Mouse (Mus musculus) heart, embryonic 13.5 days (tissue): ENCODE measurements around the gene Arhgap17. TPM values are rescaled to one million over a fixed set of nuclear protein-coding genes. Genes with fewer than 3 reads are reported as not detected.

Experiments used
- ATAC-seq: fragments of 200-750 bp; cut with Nextera tagmentation; 2 replicates; pipeline ENCODE4 v1.8.0; 2017; ENCODE audit warnings: moderate TSS enrichment; ENCODE audit not compliant: insufficient number of reproducible peaks, low FRiP score, low TSS enrichment; ENCODE audit errors: extremely low read depth
- H3K27ac ChIP-seq: fragments of 300-500 bp; sonication (generic); replicated peaks from 2 replicates; pipeline ENCODE4 v1.5.1; 2015; ENCODE audit warnings: moderate library complexity, mild to moderate bottlenecking, inconsistent platforms
- H3K27me3 ChIP-seq: fragments of 300-500 bp; sonication (generic); replicated peaks from 2 replicates; pipeline ENCODE4 v1.6.1; 2015; ENCODE audit warnings: mild to moderate bottlenecking, inconsistent platforms
- H3K36me3 ChIP-seq: fragments of 300-500 bp; sonication (generic); 2 replicates; pipeline ENCODE4 v1.6.1; 2015; ENCODE audit warnings: mild to moderate bottlenecking, inconsistent platforms
- H3K4me1 ChIP-seq: fragments of 300-500 bp; sonication (generic); 2 replicates; pipeline ENCODE4 v1.6.1; 2015; ENCODE audit warnings: inconsistent platforms
- H3K4me2 ChIP-seq: fragments of 300-500 bp; sonication (generic); 2 replicates; pipeline ENCODE4 v1.6.1; 2015; ENCODE audit warnings: inconsistent platforms, mild to moderate bottlenecking, moderate library complexity
- H3K4me3 ChIP-seq: fragments of 300-500 bp; sonication (generic); 2 replicates; pipeline ENCODE4 v1.5.1; 2015; ENCODE audit warnings: moderate library complexity, mild to moderate bottlenecking, inconsistent platforms
- H3K9ac ChIP-seq: fragments of 300-500 bp; sonication (generic); 2 replicates; pipeline ENCODE4 v1.6.1; 2015; ENCODE audit warnings: inconsistent platforms, mild to moderate bottlenecking, moderate library complexity
- H3K9me3 ChIP-seq: fragments of 300-500 bp; sonication (generic); 2 replicates; pipeline ENCODE4 v1.6.1; 2016; ENCODE audit warnings: inconsistent platforms
- WGBS: fragments of 180-500 bp; shearing (Covaris S2); methylation state at CpG from one replicate; pipeline ENCODE4 v1.1.7; 2015; ENCODE audit warnings: mixed read lengths; 5-methylcytosine and 5-hydroxymethylcytosine counted together
- polyA plus RNA-seq: library from polyadenylated mRNA; unstranded; fragments of >200 nt; fragmentation: Nextera tagmentation; extraction: Ambion mirVana; gene quantifications from 2 replicates; pipeline ENCODE4 v1.2.1, GENCODE M21; 2015

The Arhgap17 gene
- polyA plus RNA-seq, 1 experiment from 2014 or later, result 17.5 TPM

DNA sequence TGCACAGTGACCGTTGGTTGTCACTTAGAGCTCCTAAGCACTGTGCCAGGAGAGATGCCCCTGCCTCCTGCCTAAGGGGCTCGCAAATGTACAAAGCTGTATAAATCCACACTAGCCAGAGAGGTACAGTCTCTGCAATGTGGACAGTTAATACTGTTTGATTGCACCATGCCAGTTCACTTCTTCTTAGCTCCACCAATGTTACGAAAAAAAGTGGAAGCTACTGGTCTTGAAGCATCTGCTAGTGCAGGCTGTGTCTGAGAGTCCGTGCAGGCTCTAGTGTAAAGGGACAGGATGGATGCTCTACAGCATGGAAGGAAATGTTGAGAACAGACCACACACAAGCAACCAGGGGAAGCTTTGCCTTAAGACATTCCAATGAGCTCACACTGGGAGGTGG is 93.1 kb downstream of the Arhgap17 start:
- 88% methylated on average over 4 of the region's 4 CpGs for WGBS

DNA sequence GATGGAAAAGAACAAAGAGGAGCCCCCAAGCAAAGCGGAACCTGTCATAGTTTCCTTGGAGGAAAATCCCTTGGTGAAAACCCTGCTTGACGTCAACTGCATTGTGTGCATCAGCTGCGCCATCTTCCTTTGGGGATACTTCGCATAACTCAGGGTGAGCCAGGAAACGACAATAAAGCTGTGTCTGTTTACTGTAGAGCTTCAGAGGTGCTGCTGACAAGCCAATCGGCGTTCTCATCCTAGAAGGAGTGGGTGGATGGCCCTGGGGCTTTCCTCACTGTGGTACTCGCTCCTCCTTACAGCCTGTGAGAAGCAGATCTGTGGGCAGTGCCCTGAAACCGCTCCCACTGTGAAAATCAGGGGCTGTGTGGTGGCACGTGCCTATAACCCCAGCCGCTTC is 96.7 kb downstream of the Arhgap17 start:
- whole genome bisulfite sequencing, result 44% methylated on average over 11 of the region's 11 CpGs
- Histone ChIP-seq H3K4me1 (0 out of 2 replicates have a peak, but pooled peaks cover 2% of the 10 kb centered on the region), H3K27me3 (no peaks in the 10 kb centered on the region), H3K36me3 (peaks cover 11% of the 10 kb centered on the region), H3K27ac (no peak overlapping the region), H3K9me3 (no peaks in the 10 kb centered on the region), H3K4me2 (no peak overlapping the region), H3K4me3 (no peak overlapping the region), H3K9ac (no peak overlapping the region)
- ATAC-seq, result no peak

More for the DNA sequence above, 93.1 kb downstream of the Arhgap17 start:
- no peak overlapping the region for H3K9ac ChIP-seq
- H3K9me3 ChIP-seq, result no peaks in the 10 kb centered on the region
- 0 out of 2 replicates have a peak, but pooled peaks cover 2% of the 10 kb centered on the region for H3K4me1 ChIP-seq
- H3K4me2 ChIP-seq, result no peak overlapping the region
- H3K27ac ChIP-seq, result no peak overlapping the region
- ATAC-seq, result no peak
- no peak overlapping the region for H3K4me3 ChIP-seq
- no peaks in the 10 kb centered on the region for H3K27me3 ChIP-seq
- H3K36me3 ChIP-seq, result peaks cover 42% of the 10 kb centered on the region

DNA sequence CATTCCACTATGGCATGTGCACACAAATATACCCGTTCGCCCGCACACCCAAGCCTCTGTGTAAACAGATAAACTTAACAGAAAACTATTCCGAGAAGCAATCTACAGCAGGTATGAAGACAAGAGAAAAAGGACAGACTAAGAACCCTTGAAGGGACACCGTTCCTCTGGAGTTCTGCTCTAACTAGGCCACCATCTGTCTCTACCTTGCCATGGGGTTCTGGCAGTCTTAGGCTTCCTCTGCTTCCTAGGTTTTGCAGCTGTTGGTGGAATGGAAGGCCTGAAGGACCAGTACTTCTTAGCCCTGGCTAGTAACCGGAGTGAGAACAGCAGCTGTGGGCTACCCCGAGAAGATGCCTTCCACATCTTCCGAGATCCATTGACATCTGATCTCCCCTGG is 111.6 kb downstream of the Arhgap17 start:
- H3K36me3 ChIP-seq, result no peaks in the 10 kb centered on the region
- H3K9ac ChIP-seq, result no peak overlapping the region
- H3K4me1 ChIP-seq, result peaks cover 17% of the 10 kb centered on the region
- H3K27me3 ChIP-seq, result no peaks in the 10 kb centered on the region
- H3K4me2 ChIP-seq, result no peak overlapping the region
- ATAC-seq, result no peak
- H3K27ac ChIP-seq, result no peak overlapping the region
- no peaks in the 10 kb centered on the region for H3K9me3 ChIP-seq
- H3K4me3 ChIP-seq, result no peak overlapping the region
- WGBS, result 50% methylated on average over 8 of the region's 8 CpGs

- H3K9ac ChIP-seq, result no peak overlapping the region
- 87% methylated on average over 14 of the region's 14 CpGs for WGBS
- no peaks in the 10 kb centered on the region for H3K9me3 ChIP-seq
- no peaks in the 10 kb centered on the region for H3K27me3 ChIP-seq
- no peak for ATAC-seq
- peaks cover 17% of the 10 kb centered on the region for H3K4me1 ChIP-seq
- no peak overlapping the region for H3K4me3 ChIP-seq
- no peaks in the 10 kb centered on the region for H3K36me3 ChIP-seq
- H3K4me2 ChIP-seq, result no peak overlapping the region
- no peak overlapping the region for H3K27ac ChIP-seq
Observed at GRCm38 (mm10) chr7:123254196-123254970, 115.3 kb downstream of the Arhgap17 start.

DNA sequence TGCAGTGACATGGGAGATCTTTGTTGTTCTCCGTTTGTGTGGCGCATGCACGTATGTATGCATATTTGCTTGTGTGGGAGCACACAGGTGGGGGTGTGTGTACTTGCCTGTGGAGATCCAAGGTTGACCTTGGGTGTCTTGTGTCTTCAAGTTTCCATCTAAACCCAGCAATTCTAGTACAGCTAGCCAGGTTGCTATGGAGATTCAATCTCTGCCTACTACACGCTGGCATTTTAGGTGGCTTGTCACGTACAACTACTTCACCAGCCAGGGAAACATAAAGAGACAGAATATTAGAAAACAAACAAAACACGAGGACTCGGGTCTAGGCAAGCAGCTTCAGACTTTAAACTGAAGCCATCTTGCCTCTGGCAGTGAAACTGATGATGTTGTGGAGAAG is 116.3 kb downstream of the Arhgap17 start:
- H3K4me3 ChIP-seq, result no peak overlapping the region
- peaks cover 9% of the 10 kb centered on the region for H3K4me1 ChIP-seq
- 83% methylated on average over 7 of the region's 7 CpGs for whole genome bisulfite sequencing
- no peak overlapping the region for H3K9ac ChIP-seq
- no peaks in the 10 kb centered on the region for H3K9me3 ChIP-seq
- H3K36me3 ChIP-seq, result no peaks in the 10 kb centered on the region
- H3K4me2 ChIP-seq, result no peak overlapping the region
- no peak overlapping the region for H3K27ac ChIP-seq
- H3K27me3 ChIP-seq, result no peaks in the 10 kb centered on the region
- ATAC-seq, result no peak

DNA sequence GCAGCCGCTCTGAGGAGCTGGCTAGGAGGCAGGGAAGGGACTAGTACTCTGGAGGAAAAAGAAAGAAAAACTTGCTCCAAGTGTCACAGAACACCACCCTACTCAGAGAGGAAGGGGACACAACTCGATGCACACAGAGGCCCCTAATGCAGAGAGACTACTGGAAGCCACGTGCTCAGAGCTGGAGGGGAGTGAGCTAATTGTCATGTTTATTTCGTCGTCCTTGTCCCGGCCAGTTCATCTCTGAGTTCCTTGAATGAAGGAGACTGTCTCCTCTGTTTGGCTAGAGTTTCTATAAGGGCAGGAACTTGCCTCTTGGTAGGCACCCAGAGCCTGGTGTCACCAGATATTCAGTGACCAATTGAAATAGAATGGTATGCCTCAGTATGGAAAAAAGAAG is 118.4 kb downstream of the Arhgap17 start:
- ATAC-seq, result no peak
- Histone ChIP-seq H3K9ac (no peak overlapping the region), H3K4me2 (no peak overlapping the region), H3K4me1 (0 out of 2 replicates have a peak, but pooled peaks cover 3% of the 10 kb centered on the region), H3K27ac (no peak overlapping the region), H3K27me3 (no peaks in the 10 kb centered on the region), H3K9me3 (no peaks in the 10 kb centered on the region), H3K4me3 (no peak overlapping the region), H3K36me3 (no peaks in the 10 kb centered on the region)
- 60% methylated on average over 6 of the region's 6 CpGs for WGBS

- Histone ChIP-seq H3K36me3 (no peaks in the 10 kb centered on the region), H3K9ac (no peak overlapping the region), H3K27me3 (no peaks in the 10 kb centered on the region), H3K4me1 (peaks cover 24% of the 10 kb centered on the region), H3K9me3 (no peaks in the 10 kb centered on the region), H3K4me2 (no peak overlapping the region), H3K27ac (no peak overlapping the region), H3K4me3 (no peak overlapping the region)
- WGBS, result 41% methylated on average over 2 of the region's 2 CpGs
- no peak for ATAC-seq
Observed at GRCm38 (mm10) chr7:123248166-123248565, 121.5 kb downstream of the Arhgap17 start.

DNA sequence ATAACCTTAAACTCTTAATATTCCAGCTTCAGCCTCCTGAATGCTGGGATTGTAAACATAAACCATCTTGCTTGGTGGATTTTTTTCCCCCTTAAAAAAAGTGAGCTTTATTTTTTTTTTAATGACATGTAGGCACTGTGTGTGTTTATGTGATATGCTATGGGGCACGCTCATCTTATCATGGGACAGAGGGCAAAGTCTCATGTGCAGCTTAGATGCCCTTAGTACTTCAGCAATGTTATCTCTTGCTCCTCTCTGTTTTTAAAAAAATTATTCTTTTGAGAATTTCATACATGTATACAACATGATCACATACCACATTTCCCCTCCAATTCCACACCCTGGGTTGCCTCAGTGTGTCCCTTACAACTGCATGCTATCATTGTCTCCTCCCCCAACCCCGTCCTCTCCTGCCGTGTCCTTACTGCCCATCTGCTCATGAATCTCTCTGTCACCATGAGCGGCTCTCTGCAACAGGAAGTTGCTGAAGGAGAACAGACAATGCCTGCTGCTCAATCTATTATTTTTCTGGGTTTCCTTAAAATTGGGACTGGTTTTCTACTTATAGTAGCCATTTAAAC is 123.1 kb downstream of the Arhgap17 start:
- WGBS, result 42% methylated on average over 4 of the region's 4 CpGs
- no peak for ATAC-seq

DNA sequence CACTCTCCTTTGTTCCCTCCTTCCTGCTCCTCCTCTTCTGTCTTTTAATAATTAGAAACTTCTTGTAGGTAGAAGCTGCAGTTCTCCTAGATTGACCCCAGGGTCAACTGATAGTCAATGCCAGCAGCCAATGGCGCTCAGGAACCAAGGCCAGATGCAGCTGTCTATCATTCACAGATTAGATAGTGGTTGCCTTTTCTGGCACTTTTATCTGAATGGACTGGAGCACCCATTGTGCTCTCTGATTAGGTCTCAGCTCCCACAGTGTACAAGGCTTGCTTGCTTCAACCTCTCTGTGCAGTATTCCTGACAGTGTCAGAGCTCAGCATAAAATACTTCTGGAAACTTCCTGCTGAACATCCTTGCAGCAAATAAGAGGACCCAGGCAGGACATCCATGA is 124.9 kb downstream of the Arhgap17 start:
- no peak overlapping the region for H3K4me2 ChIP-seq
- no peaks in the 10 kb centered on the region for H3K36me3 ChIP-seq
- 14% methylated on average over 1 of the region's 1 CpGs for WGBS
- H3K4me1 ChIP-seq, result peaks cover 40% of the 10 kb centered on the region
- no peaks in the 10 kb centered on the region for H3K27me3 ChIP-seq
- H3K9ac ChIP-seq, result no peak overlapping the region
- ATAC-seq, result no peak
- no peak overlapping the region for H3K4me3 ChIP-seq
- H3K9me3 ChIP-seq, result no peaks in the 10 kb centered on the region
- H3K27ac ChIP-seq, result no peak overlapping the region

More for the DNA sequence above, 123.1 kb downstream of the Arhgap17 start:
- no peak overlapping the region for H3K4me3 ChIP-seq
- H3K4me1 ChIP-seq, result peaks cover 30% of the 10 kb centered on the region
- H3K27ac ChIP-seq, result no peak overlapping the region
- no peaks in the 10 kb centered on the region for H3K36me3 ChIP-seq
- H3K9me3 ChIP-seq, result no peaks in the 10 kb centered on the region
- no peak overlapping the region for H3K4me2 ChIP-seq
- no peaks in the 10 kb centered on the region for H3K27me3 ChIP-seq
- H3K9ac ChIP-seq, result no peak overlapping the region

GRCm38 (mm10) chr7:123242241-123242640 is 127.5 kb downstream of the Arhgap17 start:
- no peak overlapping the region for H3K4me3 ChIP-seq
- no peak overlapping the region for H3K4me2 ChIP-seq
- H3K27ac ChIP-seq, result no peak overlapping the region
- no peaks in the 10 kb centered on the region for H3K27me3 ChIP-seq
- no peaks in the 10 kb centered on the region for H3K9me3 ChIP-seq
- WGBS, result 86% methylated on average over 7 of the region's 7 CpGs
- no peaks in the 10 kb centered on the region for H3K36me3 ChIP-seq
- no peak overlapping the region for H3K9ac ChIP-seq
- peaks cover 40% of the 10 kb centered on the region for H3K4me1 ChIP-seq
- no peak for ATAC-seq

GRCm38 (mm10) chr7:123240064-123240463 is 129.7 kb downstream of the Arhgap17 start:
- Histone ChIP-seq H3K4me2 (no peak overlapping the region), H3K36me3 (no peaks in the 10 kb centered on the region), H3K9ac (no peak overlapping the region), H3K4me1 (peaks cover 27% of the 10 kb centered on the region), H3K9me3 (no peaks in the 10 kb centered on the region), H3K27ac (no peak overlapping the region), H3K4me3 (no peak overlapping the region), H3K27me3 (no peaks in the 10 kb centered on the region)
- 62% methylated on average over 6 of the region's 6 CpGs for WGBS
- no peak for ATAC-seq

- H3K4me1 ChIP-seq, result peaks cover 16% of the 10 kb centered on the region
- no peak overlapping the region for H3K9ac ChIP-seq
- ATAC-seq, result no peak
- no peak overlapping the region for H3K4me3 ChIP-seq
- no peaks in the 10 kb centered on the region for H3K27me3 ChIP-seq
- H3K4me2 ChIP-seq, result no peak overlapping the region
- H3K36me3 ChIP-seq, result no peaks in the 10 kb centered on the region
- WGBS, result 52% methylated on average over 4 of the region's 4 CpGs
- H3K9me3 ChIP-seq, result no peaks in the 10 kb centered on the region
- no peak overlapping the region for H3K27ac ChIP-seq
Observed at GRCm38 (mm10) chr7:123238621-123239020, 131.1 kb downstream of the Arhgap17 start.
